Mouse (Mus musculus): Measurements from ENCODE around the gene Slc7a6os. TPM values are rescaled to one million over a fixed set of nuclear protein-coding genes. Genes with fewer than 3 reads are reported as not detected.

Gene Slc7a6os
- polyA plus RNA-seq, 1 experiment, result 13.1 TPM

GRCm38 (mm10) chr8:106194062-106194461, 16.7 kb downstream of the Slc7a6os start:
- Histone ChIP-seq H3K4me3 (ENCODE audit: insufficient read depth, low read depth, low read length) (no peak overlapping the region), H3K27ac (replicated peaks; ENCODE audit: low read depth, low read length) (no peak overlapping the region), H3K4me1 (ENCODE audit: control insufficient read depth, insufficient read depth, insufficient read length, low read length) (peaks cover 6% of the 10 kb centered on the region; the same call in 1 of the 2 replicates)

- Histone ChIP-seq H3K4me3 (ENCODE audit: insufficient read depth, low read depth, low read length) (no peak overlapping the region), H3K27ac (replicated peaks; ENCODE audit: low read depth, low read length) (peak overlapping the region; percentile 66; the same call in 1 of the 2 replicates), H3K4me1 (ENCODE audit: control insufficient read depth, insufficient read depth, insufficient read length, low read length) (peaks cover 6% of the 10 kb centered on the region; the same call in 1 of the 2 replicates)
These were observed 17.6 kb downstream of the Slc7a6os start for GRCm38 (mm10) chr8:106193162-106193561.

GRCm38 (mm10) chr8:106191639-106192038, 19.1 kb downstream of the Slc7a6os start:
- Histone ChIP-seq H3K4me3 (ENCODE audit: insufficient read depth, low read depth, low read length) (no peak overlapping the region), H3K27ac (replicated peaks; ENCODE audit: low read depth, low read length) (no peak overlapping the region)

GRCm38 (mm10) chr8:106189162-106189561, 21.6 kb downstream of the Slc7a6os start:
- H3K27ac ChIP-seq (replicated peaks; ENCODE audit: low read depth, low read length), result peak overlapping the region; percentile 88
- H3K4me1 ChIP-seq (ENCODE audit: control insufficient read depth, insufficient read depth, insufficient read length, low read length), result peaks cover 13% of the 10 kb centered on the region; the same call in 1 of the 2 replicates
- H3K4me3 ChIP-seq (ENCODE audit: insufficient read depth, low read depth, low read length), result no peak overlapping the region

More at GRCm38 (mm10) chr8:106191639-106192038, 19.1 kb downstream of the Slc7a6os start:
- H3K4me1 ChIP-seq (ENCODE audit: control insufficient read depth, insufficient read depth, insufficient read length, low read length), result peaks cover 6% of the 10 kb centered on the region; the same call in 1 of the 2 replicates

- Histone ChIP-seq H3K4me3 (ENCODE audit: insufficient read depth, low read depth, low read length) (no peak overlapping the region), H3K27ac (replicated peaks; ENCODE audit: low read depth, low read length) (peak overlapping the region; percentile 55), H3K4me1 (ENCODE audit: control insufficient read depth, insufficient read depth, insufficient read length, low read length) (peaks cover 6% of the 10 kb centered on the region; the same call in 1 of the 2 replicates)
These were observed 24.3 kb downstream of the Slc7a6os start for GRCm38 (mm10) chr8:106186394-106186793.

- peak overlapping the region; percentile 55 for H3K27ac ChIP-seq (replicated peaks; ENCODE audit: low read depth, low read length)
- no peak overlapping the region for H3K4me3 ChIP-seq (ENCODE audit: insufficient read depth, low read depth, low read length)
These were observed 25.0 kb downstream of the Slc7a6os start for GRCm38 (mm10) chr8:106185628-106186270.

GRCm38 (mm10) chr8:106178428-106178827, 32.3 kb downstream of the Slc7a6os start:
- H3K4me3 ChIP-seq (ENCODE audit: insufficient read depth, low read depth, low read length), result no peak overlapping the region
- H3K27ac ChIP-seq (replicated peaks; ENCODE audit: low read depth, low read length), result no peak overlapping the region
- peaks cover 5% of the 10 kb centered on the region for H3K4me1 ChIP-seq (ENCODE audit: control insufficient read depth, insufficient read depth, insufficient read length, low read length)

More at GRCm38 (mm10) chr8:106185628-106186270, 25.0 kb downstream of the Slc7a6os start:
- peaks cover 6% of the 10 kb centered on the region; the same call in 1 of the 2 replicates for H3K4me1 ChIP-seq (ENCODE audit: control insufficient read depth, insufficient read depth, insufficient read length, low read length)

- H3K4me3 ChIP-seq (ENCODE audit: insufficient read depth, low read depth, low read length), result no peak overlapping the region
- H3K27ac ChIP-seq (replicated peaks; ENCODE audit: low read depth, low read length), result no peak overlapping the region
- peaks cover 5% of the 10 kb centered on the region for H3K4me1 ChIP-seq (ENCODE audit: control insufficient read depth, insufficient read depth, insufficient read length, low read length)
These were observed 33.1 kb downstream of the Slc7a6os start for GRCm38 (mm10) chr8:106177594-106177993.

- Histone ChIP-seq H3K27ac (replicated peaks; ENCODE audit: low read depth, low read length) (peak overlapping the region; percentile 8; the same call in 1 of the 2 replicates), H3K4me1 (ENCODE audit: control insufficient read depth, insufficient read depth, insufficient read length, low read length) (peaks cover 5% of the 10 kb centered on the region), H3K4me3 (ENCODE audit: insufficient read depth, low read depth, low read length) (no peak overlapping the region)
These were observed 33.8 kb downstream of the Slc7a6os start for GRCm38 (mm10) chr8:106176891-106177290.

- H3K27ac ChIP-seq (replicated peaks; ENCODE audit: low read depth, low read length), result no peak overlapping the region
- no peak overlapping the region for H3K4me3 ChIP-seq (ENCODE audit: insufficient read depth, low read depth, low read length)
- peaks cover 5% of the 10 kb centered on the region for H3K4me1 ChIP-seq (ENCODE audit: control insufficient read depth, insufficient read depth, insufficient read length, low read length)
These were observed 37.2 kb downstream of the Slc7a6os start for GRCm38 (mm10) chr8:106173566-106173965.

- Histone ChIP-seq H3K4me1 (ENCODE audit: control insufficient read depth, insufficient read depth, insufficient read length, low read length) (no peaks in the 10 kb centered on the region), H3K27ac (replicated peaks; ENCODE audit: low read depth, low read length) (peak overlapping the region; percentile 87), H3K4me3 (ENCODE audit: insufficient read depth, low read depth, low read length) (peak overlapping the region; percentile 79)
These were observed 40.7 kb downstream of the Slc7a6os start for GRCm38 (mm10) chr8:106169934-106170480.

GRCm38 (mm10) chr8:106169017-106169933, 41.5 kb downstream of the Slc7a6os start:
- peak overlapping the region; percentile 79 for H3K4me3 ChIP-seq (ENCODE audit: insufficient read depth, low read depth, low read length)
- H3K27ac ChIP-seq (replicated peaks; ENCODE audit: low read depth, low read length), result peak overlapping the region; percentile 87
- no peaks in the 10 kb centered on the region for H3K4me1 ChIP-seq (ENCODE audit: control insufficient read depth, insufficient read depth, insufficient read length, low read length)

- Histone ChIP-seq H3K4me1 (ENCODE audit: control insufficient read depth, insufficient read depth, insufficient read length, low read length) (no peaks in the 10 kb centered on the region; the same call in 1 of the 2 replicates), H3K27ac (replicated peaks; ENCODE audit: low read depth, low read length) (peak within 1 kb of the TSS; percentile 87), H3K4me3 (ENCODE audit: insufficient read depth, low read depth, low read length) (peak within 1 kb of the TSS; percentile 79)
These were observed 42.2 kb downstream of the Slc7a6os start, which contains the start of gene Slc7a6 for GRCm38 (mm10) chr8:106168356-106169016. Slc7a6 (plus strand) TSS chr8:106168857.

GRCm38 (mm10) chr8:106165460-106165859, 45.3 kb downstream of the Slc7a6os start:
- no peak overlapping the region for H3K27ac ChIP-seq (replicated peaks; ENCODE audit: low read depth, low read length)
- H3K4me1 ChIP-seq (ENCODE audit: control insufficient read depth, insufficient read depth, insufficient read length, low read length), result no peaks in the 10 kb centered on the region; the same call in 1 of the 2 replicates
- H3K4me3 ChIP-seq (ENCODE audit: insufficient read depth, low read depth, low read length), result no peak overlapping the region
